Comparison of ENCODE assay signal across 8 mouse cellular contexts in genomic region chr1:120342371-120342821, GRCm38 (mm10). TPM values are rescaled to one million over a fixed set of nuclear protein-coding genes. Genes with fewer than 3 reads are reported as not detected.
A peak's percentile ranks its signal among the peaks of the same experiment; 100 is the strongest.
DNase-seq lines count a peak whose midpoint lies in the region; ATAC-seq and TF ChIP-seq lines count a peak whose summit lies in the region.

No protein-coding gene starts in this region.

- peak overlapping the region; percentile 51 for H3K4me2 ChIP-seq in kidney, postnatal 0 days (ENCODE audit: low read length)
- H3K4me2 ChIP-seq in forebrain, postnatal 0 days (ENCODE audit: low read depth) = peak overlapping the region; percentile 63
- H3K4me2 ChIP-seq in intestine, postnatal 0 days (replicated peaks; ENCODE audit: low read depth) = peak overlapping the region; percentile 17; the same call in 1 of the 2 replicates
- peak overlapping the region; percentile 44 for H3K4me2 ChIP-seq in stomach, postnatal 0 days (replicated peaks; ENCODE audit: low read depth)

- no peak for TF ChIP-seq EP300 in stomach, postnatal 0 days (optimal IDR thresholded peaks at IDR 0.05)

- peaks cover 59% of the 10 kb centered on the region for H3K27me3 ChIP-seq in kidney, postnatal 0 days (ENCODE audit: insufficient read depth, low read length)
- H3K27me3 ChIP-seq in forebrain, postnatal 0 days (ENCODE audit: insufficient read depth, low read length) = peaks cover 68% of the 10 kb centered on the region
- H3K27me3 ChIP-seq in intestine, postnatal 0 days (replicated peaks; ENCODE audit: control insufficient read depth, insufficient read depth, low read length) = peaks cover 53% of the 10 kb centered on the region
- peaks cover 21% of the 10 kb centered on the region for H3K27me3 ChIP-seq in stomach, postnatal 0 days (ENCODE audit: control insufficient read depth, insufficient read depth, low read length)

- peaks cover 4% of the 10 kb centered on the region; the same call in 1 of the 2 replicates for H3K4me1 ChIP-seq in kidney, postnatal 0 days (replicated peaks; ENCODE audit: insufficient read depth, low read length)
- peaks cover 7% of the 10 kb centered on the region; the same call in 1 of the 2 replicates for H3K4me1 ChIP-seq in forebrain, postnatal 0 days (ENCODE audit: insufficient read depth)
- H3K4me1 ChIP-seq in intestine, postnatal 0 days (replicated peaks; ENCODE audit: control insufficient read depth, insufficient read depth, low read length) = no peaks in the 10 kb centered on the region
- no peaks in the 10 kb centered on the region for H3K4me1 ChIP-seq in stomach, postnatal 0 days (replicated peaks; ENCODE audit: control insufficient read depth, insufficient read depth)

- H3K27ac ChIP-seq in kidney, postnatal 0 days = no peak overlapping the region
- H3K27ac ChIP-seq in forebrain, postnatal 0 days (ENCODE audit: low read depth, low read length) = no peak overlapping the region
- H3K27ac ChIP-seq in intestine, postnatal 0 days (ENCODE audit: low read depth, low read length) = no peak overlapping the region
- H3K27ac ChIP-seq in stomach, postnatal 0 days (replicated peaks) = no peak overlapping the region

- H3K36me3 ChIP-seq in kidney, postnatal 0 days (ENCODE audit: insufficient read depth, low read length) = no peaks in the 10 kb centered on the region
- no peaks in the 10 kb centered on the region for H3K36me3 ChIP-seq in forebrain, postnatal 0 days (ENCODE audit: insufficient read depth)
- H3K36me3 ChIP-seq in intestine, postnatal 0 days (ENCODE audit: control insufficient read depth, insufficient read depth) = no peaks in the 10 kb centered on the region
- no peaks in the 10 kb centered on the region for H3K36me3 ChIP-seq in stomach, postnatal 0 days (ENCODE audit: control insufficient read depth, insufficient read depth, low read length)

- no peaks in the 10 kb centered on the region for H3K9me3 ChIP-seq in kidney, postnatal 0 days (replicated peaks; ENCODE audit: low read length)
- no peaks in the 10 kb centered on the region for H3K9me3 ChIP-seq in forebrain, postnatal 0 days (ENCODE audit: low read length)
- H3K9me3 ChIP-seq in intestine, postnatal 0 days (ENCODE audit: control insufficient read depth) = no peaks in the 10 kb centered on the region
- no peaks in the 10 kb centered on the region for H3K9me3 ChIP-seq in stomach, postnatal 0 days (ENCODE audit: control insufficient read depth, low read length)

- DNase-seq in kidney, postnatal 0 days (ENCODE audit: low spot score) = peak; percentile 40
- DNase-seq in kidney, adult 11 months = no peak
- DNase-seq in adrenal gland, postnatal 36 days = peak; percentile 62 to 68
- peak; percentile 27 for DNase-seq in forebrain, postnatal 0 days
- DNase-seq in lung, postnatal 36 days = peak; percentile 52
- peak; percentile 42 for DNase-seq in stomach, postnatal 0 days (ENCODE audit: low spot score)
- DNase-seq in cerebellum, adult 9-11 months = no peak

- peak overlapping the region; percentile 21 for H3K4me3 ChIP-seq in kidney, postnatal 0 days (replicated peaks; ENCODE audit: low read depth, low read length)
- H3K4me3 ChIP-seq in forebrain, postnatal 0 days (ENCODE audit: low read depth, low read length) = peak overlapping the region; percentile 33
- 0 out of 2 replicates have a peak overlapping the region, but pooled peaks have one; percentile 5 for H3K4me3 ChIP-seq in intestine, postnatal 0 days (ENCODE audit: low read depth, low read length)
- H3K4me3 ChIP-seq in stomach, postnatal 0 days (ENCODE audit: low read depth, low read length) = peak overlapping the region; percentile 27; the same call in 1 of the 2 replicates

- under 1% methylated on average over 34 of the region's 34 CpGs for WGBS in kidney, postnatal 0 days
- under 1% methylated on average over 34 of the region's 34 CpGs for WGBS in forebrain, postnatal 0 days
- under 1% methylated on average over 34 of the region's 34 CpGs for WGBS in intestine, postnatal 0 days
- WGBS in stomach, postnatal 0 days = 0% methylated on average over 34 of the region's 34 CpGs

- peak; percentile 15; the same call in 1 of the 2 replicates for TF ChIP-seq CTCF in kidney, postnatal 0 days (IDR thresholded peaks at IDR 0.05; ENCODE audit: low read depth)
- TF ChIP-seq CTCF in forebrain, postnatal 0 days (IDR thresholded peaks at IDR 0.05; ENCODE audit: low read depth) = peak; percentile 42
- peak; percentile 20; the same call in 1 of the 2 replicates for TF ChIP-seq CTCF in intestine, postnatal 0 days (IDR thresholded peaks at IDR 0.05; ENCODE audit: low read depth)
- TF ChIP-seq CTCF in stomach, postnatal 0 days (IDR thresholded peaks at IDR 0.05; ENCODE audit: low read depth) = peak; percentile 42; the same call in 1 of the 2 replicates

- ATAC-seq in kidney, postnatal 0 days (replicated peaks; ENCODE audit: low FRiP score, low read depth) = no peak
- peak; percentile 45 for ATAC-seq in forebrain, postnatal 0 days
- ATAC-seq in intestine, postnatal 0 days = no peak
- ATAC-seq in stomach, postnatal 0 days (ENCODE audit: low FRiP score, low TSS enrichment) = peak; percentile 12; the same call in 1 of the 2 replicates

- H3K9ac ChIP-seq in kidney, postnatal 0 days (ENCODE audit: low read depth, low read length) = no peak overlapping the region
- no peak overlapping the region for H3K9ac ChIP-seq in forebrain, postnatal 0 days
- H3K9ac ChIP-seq in intestine, postnatal 0 days (ENCODE audit: low read depth, low read length) = no peak overlapping the region
- no peak overlapping the region for H3K9ac ChIP-seq in stomach, postnatal 0 days (ENCODE audit: low read length)

RNA-seq across cellular contexts. Expression of gene C1ql2, which starts 2.0 kb away (rescaled TPM):
- polyA plus RNA-seq in kidney, postnatal 0 days (2015; fragmentation: Nextera tagmentation; extraction: Ambion mirVana) = 0.09 TPM in 1 of 2 replicates, not detected in the other
- not detected for total RNA-seq in adrenal gland, postnatal 36 days (2021)
- 3.0 and 3.5 TPM in 2 replicates for total RNA-seq in forebrain, postnatal 0 days (2014; rRNA removed)
- 1.5 and 3.0 TPM in 2 replicates for polyA plus RNA-seq in forebrain, postnatal 0 days (2015; fragmentation: Nextera tagmentation; extraction: Ambion mirVana)
- not detected in 2 replicates for polyA plus RNA-seq in intestine, postnatal 0 days (2015; fragmentation: Nextera tagmentation; extraction: Ambion mirVana)
- 0.21 and 0.23 TPM in 2 replicates for polyA plus RNA-seq in stomach, postnatal 0 days (2015; fragmentation: Nextera tagmentation; extraction: Ambion mirVana)

Comparison
In these comparisons a context has a peak if more than half of its experiments do, and no peak if none do; other contexts are left out.
1. DNase-seq: peak in kidney, postnatal 0 days (single experiment), adrenal gland, postnatal 36 days (2 of 2), forebrain, postnatal 0 days (single experiment), lung, postnatal 36 days (single experiment) and stomach, postnatal 0 days (single experiment); none in kidney, adult 11 months (single experiment) and cerebellum, adult 9-11 months (single experiment).
2. ATAC-seq: peak in forebrain, postnatal 0 days (single experiment) and stomach, postnatal 0 days (single experiment); none in kidney, postnatal 0 days (single experiment) and intestine, postnatal 0 days (single experiment).
3. Peak in every context shown above with its lines, with median percentiles within 50 percentile points of each other: H3K4me2 ChIP-seq, H3K4me3 ChIP-seq and CTCF ChIP-seq.